Mouse (Mus musculus): ENCODE measurements around the gene Lzts2. TPM values are rescaled to one million over a fixed set of nuclear protein-coding genes. Genes with fewer than 3 reads are reported as not detected.
A peak's percentile ranks its signal among the peaks of the same experiment; 100 is the strongest.

The Lzts2 gene
- polyA plus RNA-seq, 1 experiment from 2014 or later, result 15.3 TPM

- Histone ChIP-seq H3K36me3 (ENCODE audit: control insufficient read depth, insufficient read depth, low read length) (peaks cover 14% of the 10 kb centered on the region; the same call in 1 of the 2 replicates), H3K4me2 (ENCODE audit: low read length) (peak overlapping the region; percentile 89), H3K9me3 (replicated peaks; ENCODE audit: control insufficient read depth, low read length) (no peaks in the 10 kb centered on the region), H3K27ac (ENCODE audit: low read depth, low read length) (peak overlapping the region; percentile 97), H3K27me3 (replicated peaks; ENCODE audit: control insufficient read depth, insufficient read depth, low read length) (no peaks in the 10 kb centered on the region), H3K4me1 (ENCODE audit: control insufficient read depth, insufficient read depth, low read length) (peaks cover 31% of the 10 kb centered on the region), H3K9ac (ENCODE audit: low read length) (peak overlapping the region; percentile 87), H3K4me3 (ENCODE audit: low read depth, low read length) (peak overlapping the region; percentile 63)
- peak; percentile 60 for ATAC-seq
- DNase-seq (ENCODE audit: low spot score), result peak; percentile 87
- 0% methylated on average over 20 of the region's 27 CpGs for WGBS
Measured at GRCm38 (mm10) chr19:45017216-45017771, 3.1 kb downstream of the Lzts2 start.

- H3K4me1 ChIP-seq (ENCODE audit: control insufficient read depth, insufficient read depth, low read length), result peaks cover 31% of the 10 kb centered on the region
- ATAC-seq, result peak; percentile 61
- under 1% methylated on average over 32 of the region's 48 CpGs for WGBS
Measured at GRCm38 (mm10) chr19:45017909-45018308, 3.7 kb downstream of the Lzts2 start.

GRCm38 (mm10) chr19:45018351-45018831, 4.2 kb downstream of the Lzts2 start:
- Histone ChIP-seq H3K4me3 (ENCODE audit: low read depth, low read length) (peak overlapping the region; percentile 63), H3K4me2 (ENCODE audit: low read length) (peak overlapping the region; percentile 89), H3K9ac (ENCODE audit: low read length) (peak overlapping the region; percentile 87), H3K27ac (ENCODE audit: low read depth, low read length) (peak overlapping the region; percentile 97), H3K36me3 (ENCODE audit: control insufficient read depth, insufficient read depth, low read length) (peaks cover 18% of the 10 kb centered on the region), H3K4me1 (ENCODE audit: control insufficient read depth, insufficient read depth, low read length) (peaks cover 31% of the 10 kb centered on the region), H3K27me3 (replicated peaks; ENCODE audit: control insufficient read depth, insufficient read depth, low read length) (no peaks in the 10 kb centered on the region), H3K9me3 (replicated peaks; ENCODE audit: control insufficient read depth, low read length) (no peaks in the 10 kb centered on the region)
- WGBS, result 0% methylated on average over 13 of the region's 13 CpGs
- DNase-seq (ENCODE audit: low spot score) (peak; percentile 51), ATAC-seq (peak; percentile 1; the same call in 1 of the 2 replicates)

More at GRCm38 (mm10) chr19:45017909-45018308, 3.7 kb downstream of the Lzts2 start:
- Histone ChIP-seq H3K4me2 (ENCODE audit: low read length) (peak overlapping the region; percentile 89), H3K9ac (ENCODE audit: low read length) (peak overlapping the region; percentile 87), H3K27ac (ENCODE audit: low read depth, low read length) (peak overlapping the region; percentile 97), H3K27me3 (replicated peaks; ENCODE audit: control insufficient read depth, insufficient read depth, low read length) (no peaks in the 10 kb centered on the region), H3K4me3 (ENCODE audit: low read depth, low read length) (peak overlapping the region; percentile 63), H3K9me3 (replicated peaks; ENCODE audit: control insufficient read depth, low read length) (no peaks in the 10 kb centered on the region), H3K36me3 (ENCODE audit: control insufficient read depth, insufficient read depth, low read length) (peaks cover 16% of the 10 kb centered on the region; the same call in 1 of the 2 replicates)
- DNase-seq (ENCODE audit: low spot score), result peak; percentile 80

- Histone ChIP-seq H3K9me3 (replicated peaks; ENCODE audit: control insufficient read depth, low read length) (no peaks in the 10 kb centered on the region), H3K4me1 (ENCODE audit: control insufficient read depth, insufficient read depth, low read length) (peaks cover 26% of the 10 kb centered on the region), H3K27ac (ENCODE audit: low read depth, low read length) (no peak overlapping the region), H3K4me3 (ENCODE audit: low read depth, low read length) (no peak overlapping the region), H3K4me2 (ENCODE audit: low read length) (no peak overlapping the region), H3K9ac (ENCODE audit: low read length) (no peak overlapping the region), H3K27me3 (replicated peaks; ENCODE audit: control insufficient read depth, insufficient read depth, low read length) (no peaks in the 10 kb centered on the region), H3K36me3 (ENCODE audit: control insufficient read depth, insufficient read depth, low read length) (peaks cover 32% of the 10 kb centered on the region)
- 71% methylated on average over 6 of the region's 6 CpGs for whole genome bisulfite sequencing
- ATAC-seq (no peak), DNase-seq (ENCODE audit: low spot score) (no peak)
Measured at GRCm38 (mm10) chr19:45020348-45020747, 6.1 kb downstream of the Lzts2 start.

DNA sequence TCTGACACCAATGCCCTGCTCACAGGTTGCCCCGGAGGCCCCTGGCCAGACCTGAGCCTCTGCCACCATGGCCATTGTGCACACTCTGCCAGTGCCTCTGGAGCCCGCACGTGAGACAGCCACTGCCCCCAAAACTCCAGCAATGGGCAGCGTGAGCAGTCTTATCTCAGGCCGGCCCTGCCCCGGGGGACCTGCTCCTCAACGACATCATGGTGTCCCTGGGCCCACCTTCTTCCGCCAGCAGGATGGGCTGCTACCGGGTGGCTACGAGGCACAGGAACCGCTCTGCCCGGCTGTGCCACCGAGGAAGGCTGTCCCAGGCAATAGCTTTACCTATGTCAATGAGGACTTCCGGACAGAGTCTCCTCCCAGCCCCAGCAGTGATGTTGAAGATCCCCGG, 7.1 kb downstream of the Lzts2 start:
- 93% methylated on average over 15 of the region's 15 CpGs for WGBS
- H3K9ac ChIP-seq (ENCODE audit: low read length), result no peak overlapping the region

GRCm38 (mm10) chr19:45023993-45024392, 9.8 kb downstream of the Lzts2 start:
- Histone ChIP-seq H3K27me3 (replicated peaks; ENCODE audit: control insufficient read depth, insufficient read depth, low read length) (no peaks in the 10 kb centered on the region), H3K9ac (ENCODE audit: low read length) (no peak overlapping the region), H3K36me3 (ENCODE audit: control insufficient read depth, insufficient read depth, low read length) (peaks cover 66% of the 10 kb centered on the region), H3K4me1 (ENCODE audit: control insufficient read depth, insufficient read depth, low read length) (peaks cover 9% of the 10 kb centered on the region), H3K4me2 (ENCODE audit: low read length) (no peak overlapping the region), H3K4me3 (ENCODE audit: low read depth, low read length) (no peak overlapping the region), H3K9me3 (replicated peaks; ENCODE audit: control insufficient read depth, low read length) (no peaks in the 10 kb centered on the region), H3K27ac (ENCODE audit: low read depth, low read length) (no peak overlapping the region)
- 84% methylated on average over 11 of the region's 11 CpGs for WGBS
- DNase-seq (ENCODE audit: low spot score) (no peak), ATAC-seq (no peak)

More for the DNA sequence above, 7.1 kb downstream of the Lzts2 start:
- Histone ChIP-seq H3K36me3 (ENCODE audit: control insufficient read depth, insufficient read depth, low read length) (peaks cover 43% of the 10 kb centered on the region), H3K27me3 (replicated peaks; ENCODE audit: control insufficient read depth, insufficient read depth, low read length) (no peaks in the 10 kb centered on the region), H3K27ac (ENCODE audit: low read depth, low read length) (no peak overlapping the region), H3K4me1 (ENCODE audit: control insufficient read depth, insufficient read depth, low read length) (peaks cover 17% of the 10 kb centered on the region), H3K4me3 (ENCODE audit: low read depth, low read length) (no peak overlapping the region), H3K4me2 (ENCODE audit: low read length) (no peak overlapping the region), H3K9me3 (replicated peaks; ENCODE audit: control insufficient read depth, low read length) (no peaks in the 10 kb centered on the region)
- ATAC-seq (no peak), DNase-seq (ENCODE audit: low spot score) (no peak)

DNA sequence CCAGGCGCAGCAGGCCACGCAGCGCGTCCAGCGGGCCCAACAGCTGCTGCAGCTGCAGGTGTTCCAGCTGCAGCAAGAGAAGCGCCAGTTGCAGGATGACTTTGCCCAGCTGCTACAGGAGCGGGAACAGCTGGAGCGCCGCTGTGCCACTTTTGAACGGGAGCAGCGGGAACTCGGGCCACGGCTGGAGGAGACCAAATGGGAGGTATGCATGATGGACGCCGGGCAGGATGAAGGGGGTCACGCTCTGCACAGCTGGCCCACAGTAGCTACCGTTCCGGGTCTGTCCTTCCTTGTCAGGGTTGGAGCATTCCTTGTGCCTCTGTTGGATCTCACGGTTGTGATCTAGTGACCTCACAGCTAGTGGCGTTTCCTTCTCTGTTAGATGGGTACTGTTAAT, 10.6 kb downstream of the Lzts2 start:
- 91% methylated on average over 20 of the region's 20 CpGs for WGBS
- H3K36me3 ChIP-seq (ENCODE audit: control insufficient read depth, insufficient read depth, low read length), result peaks cover 66% of the 10 kb centered on the region
- 0 out of 2 replicates have a peak, but pooled peaks cover 5% of the 10 kb centered on the region for H3K4me1 ChIP-seq (ENCODE audit: control insufficient read depth, insufficient read depth, low read length)
- ATAC-seq, result no peak
- DNase-seq (ENCODE audit: low spot score), result no peak
- H3K27me3 ChIP-seq (replicated peaks; ENCODE audit: control insufficient read depth, insufficient read depth, low read length), result no peaks in the 10 kb centered on the region
- no peak overlapping the region for H3K4me2 ChIP-seq (ENCODE audit: low read length)
- H3K27ac ChIP-seq (ENCODE audit: low read depth, low read length), result no peak overlapping the region
- H3K9ac ChIP-seq (ENCODE audit: low read length), result no peak overlapping the region
- H3K4me3 ChIP-seq (ENCODE audit: low read depth, low read length), result no peak overlapping the region
- H3K9me3 ChIP-seq (replicated peaks; ENCODE audit: control insufficient read depth, low read length), result no peaks in the 10 kb centered on the region

- Histone ChIP-seq H3K9me3 (replicated peaks; ENCODE audit: control insufficient read depth, low read length) (no peaks in the 10 kb centered on the region), H3K4me2 (ENCODE audit: low read length) (no peak overlapping the region), H3K9ac (ENCODE audit: low read length) (no peak overlapping the region), H3K4me1 (ENCODE audit: control insufficient read depth, insufficient read depth, low read length) (no peaks in the 10 kb centered on the region), H3K27me3 (replicated peaks; ENCODE audit: control insufficient read depth, insufficient read depth, low read length) (no peaks in the 10 kb centered on the region), H3K27ac (ENCODE audit: low read depth, low read length) (no peak overlapping the region), H3K4me3 (ENCODE audit: low read depth, low read length) (no peak overlapping the region), H3K36me3 (ENCODE audit: control insufficient read depth, insufficient read depth, low read length) (peaks cover 66% of the 10 kb centered on the region)
- DNase-seq (ENCODE audit: low spot score) (no peak), ATAC-seq (no peak)
- 90% methylated on average over 37 of the region's 37 CpGs for WGBS
Measured at GRCm38 (mm10) chr19:45025937-45026568, 11.8 kb downstream of the Lzts2 start.

Measured in forebrain, embryonic 14.5 days (tissue).